Mouse (Mus musculus): ENCODE data around the gene Apeh.

DNA sequence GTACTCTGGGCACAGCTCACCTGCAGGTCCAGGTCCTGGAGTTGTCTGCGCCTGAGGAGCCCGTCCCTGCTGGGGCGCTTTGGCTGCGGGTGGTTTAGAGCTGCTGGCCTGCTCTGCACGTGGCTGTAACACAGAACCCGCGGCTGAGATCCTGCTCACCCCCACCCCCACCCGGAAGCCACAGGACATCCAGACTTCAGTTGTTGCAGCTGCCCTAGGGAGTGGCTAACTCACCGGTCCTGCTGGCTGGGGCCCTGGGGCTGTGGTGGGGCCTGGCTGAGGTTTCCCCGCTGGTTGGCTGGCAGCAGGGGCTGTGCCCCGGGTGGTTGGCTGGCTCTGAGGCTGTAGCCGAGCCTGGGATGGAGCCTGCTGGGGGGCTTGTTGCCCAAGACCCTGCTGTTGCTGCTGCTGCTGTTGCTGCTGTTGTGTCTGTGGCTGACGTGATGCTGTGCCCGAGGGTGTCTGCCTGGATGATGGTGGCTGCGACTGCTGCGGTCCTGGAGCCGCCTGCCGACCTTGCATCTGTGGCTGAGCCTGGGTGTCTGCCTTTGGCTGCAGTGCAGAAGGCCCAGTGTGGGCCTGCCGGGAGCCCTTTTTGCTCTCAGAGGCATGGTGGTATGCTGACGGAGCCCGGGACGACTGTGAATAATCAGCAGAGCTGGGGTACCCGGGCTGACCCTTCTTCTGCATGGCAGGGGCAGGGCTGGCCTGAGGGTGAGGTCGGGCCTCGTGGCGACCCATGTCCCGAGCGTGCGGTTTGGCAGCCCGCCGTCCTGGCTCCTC is 10.6 kb upstream of the Apeh start:
- TF ChIP-seq CTCF (IDR thresholded peaks at IDR 0.05; ENCODE audit: low read depth) (no peak), EP300 (optimal IDR thresholded peaks at IDR 0.05) (no peak)

Measured in stomach, postnatal 0 days (tissue).